Mouse (Mus musculus) kidney, adult 2 months (tissue): ENCODE measurements around the gene Gm49318. TPM values are rescaled to one million over a fixed set of nuclear protein-coding genes. Genes with fewer than 3 reads are reported as not detected.
A peak's percentile ranks its signal among the peaks of the same experiment; 100 is the strongest.

Experiments used
- DNase-seq: peaks from one replicate; pipeline ENCODE4 v3.0.0; 2021
- H3K27ac ChIP-seq: fragments of 200-500 bp; 2 replicates; pipeline ENCODE4 v1.5.1; 2012; ENCODE audit warnings: low read depth, low read length, control low read depth, inconsistent platforms; ENCODE audit not compliant: insufficient read depth
- H3K27me3 ChIP-seq: fragments of 200-500 bp; replicated peaks from 2 replicates; pipeline ENCODE4 v1.6.1; 2012; ENCODE audit warnings: mild to moderate bottlenecking, moderate library complexity, low read length, inconsistent platforms; ENCODE audit not compliant: control insufficient read depth, insufficient read depth
- H3K36me3 ChIP-seq: fragments of 200-500 bp; 2 replicates; pipeline ENCODE4 v1.6.1; 2012; ENCODE audit warnings: mild to moderate bottlenecking, moderate library complexity, low read length, inconsistent platforms; ENCODE audit not compliant: control insufficient read depth, insufficient read depth
- H3K4me1 ChIP-seq: fragments of 200-500 bp; 2 replicates; pipeline ENCODE4 v1.6.1; 2011; ENCODE audit warnings: low read length; ENCODE audit not compliant: control insufficient read depth, insufficient read depth
- H3K4me3 ChIP-seq: fragments of 200-500 bp; 2 replicates; pipeline ENCODE4 v1.5.1; 2011; ENCODE audit warnings: mild to moderate bottlenecking, low read depth, low read length, control low read depth; ENCODE audit not compliant: insufficient read depth
- CTCF ChIP-seq: fragments of 200-500 bp; conservative IDR thresholded peaks from 2 replicates; pipeline ENCODE4 v1.5.1; 2011; ENCODE audit warnings: low read depth, mild to moderate bottlenecking, control low read depth, low read length, moderate library complexity, mixed read lengths; ENCODE audit not compliant: insufficient read depth, insufficient read length
- POLR2A ChIP-seq: fragments of 200-500 bp; IDR thresholded peaks from one replicate; pipeline ENCODE4 v1.6.1; 2011; ENCODE audit warnings: low read depth, low read length, control low read depth
- WGBS: fragments of 180-500 bp; shearing (Covaris S2); methylation state at CpG from one replicate; pipeline ENCODE4 v1.1.7; 2018; 5-methylcytosine and 5-hydroxymethylcytosine counted together
- polyA plus RNA-seq: library from polyadenylated mRNA; depleted of rRNA; stranded (reverse); fragments of >200 nt; gene quantifications from 2 replicates; pipeline ENCODE4 v1.2.3, GENCODE M21; 2012

Gene Gm49318
- polyA plus RNA-seq, 1 experiment = not detected

GRCm38 (mm10) chr9:22050351-22050889, 20.6 kb downstream of the Gm49318 start:
- H3K27me3 ChIP-seq = peaks cover 4% of the 10 kb centered on the region

GRCm38 (mm10) chr9:22049721-22050270, 21.3 kb downstream of the Gm49318 start:
- peaks cover 4% of the 10 kb centered on the region for H3K27me3 ChIP-seq
- no peak overlapping the region for H3K27ac ChIP-seq
- no peaks in the 10 kb centered on the region for H3K36me3 ChIP-seq
- TF ChIP-seq CTCF (no peak), POLR2A (no peak)
- DNase-seq = no peak
- H3K4me3 ChIP-seq = no peak overlapping the region
- 74% methylated on average over 4 of the region's 4 CpGs for WGBS
- no peaks in the 10 kb centered on the region for H3K4me1 ChIP-seq

More at GRCm38 (mm10) chr9:22050351-22050889, 20.6 kb downstream of the Gm49318 start:
- Histone ChIP-seq H3K4me1 (no peaks in the 10 kb centered on the region), H3K36me3 (no peaks in the 10 kb centered on the region), H3K27ac (no peak overlapping the region), H3K4me3 (0 out of 2 replicates have a peak overlapping the region, but pooled peaks have one; percentile 7)
- DNase-seq = peak; percentile 63
- no peak for TF ChIP-seq POLR2A
- no peak for TF ChIP-seq CTCF
- WGBS = 3% methylated on average over 42 of the region's 43 CpGs

GRCm38 (mm10) chr9:22049315-22049714, 21.7 kb downstream of the Gm49318 start:
- WGBS = 83% methylated on average over 11 of the region's 11 CpGs
- H3K27ac ChIP-seq = no peak overlapping the region
- peaks cover 4% of the 10 kb centered on the region for H3K27me3 ChIP-seq
- no peak overlapping the region for H3K4me3 ChIP-seq
- no peaks in the 10 kb centered on the region for H3K36me3 ChIP-seq
- no peaks in the 10 kb centered on the region for H3K4me1 ChIP-seq
- no peak for DNase-seq
- TF ChIP-seq CTCF (no peak), POLR2A (no peak)

- Histone ChIP-seq H3K4me3 (no peak overlapping the region), H3K36me3 (no peaks in the 10 kb centered on the region), H3K27me3 (peaks cover 4% of the 10 kb centered on the region), H3K4me1 (no peaks in the 10 kb centered on the region), H3K27ac (no peak overlapping the region)
- DNase-seq = no peak
- no peak for TF ChIP-seq CTCF
- no peak for TF ChIP-seq POLR2A
- WGBS = 48% methylated on average over 9 of the region's 9 CpGs
These were observed 23.7 kb downstream of the Gm49318 start for GRCm38 (mm10) chr9:22047329-22047728.

- no peaks in the 10 kb centered on the region for H3K27me3 ChIP-seq
- no peak for DNase-seq
- H3K36me3 ChIP-seq = no peaks in the 10 kb centered on the region
- TF ChIP-seq CTCF (no peak), POLR2A (no peak)
- H3K4me1 ChIP-seq = no peaks in the 10 kb centered on the region
- no peak overlapping the region for H3K27ac ChIP-seq
- WGBS = 48% methylated on average over 2 of the region's 2 CpGs
- H3K4me3 ChIP-seq = no peak overlapping the region
These were observed 29.2 kb downstream of the Gm49318 start for GRCm38 (mm10) chr9:22041832-22042231.

GRCm38 (mm10) chr9:22037826-22038225, 33.2 kb downstream of the Gm49318 start:
- H3K4me1 ChIP-seq = no peaks in the 10 kb centered on the region
- peak; percentile 41 for DNase-seq
- no peaks in the 10 kb centered on the region for H3K36me3 ChIP-seq
- H3K27ac ChIP-seq = no peak overlapping the region
- no peak overlapping the region for H3K4me3 ChIP-seq
- H3K27me3 ChIP-seq = no peaks in the 10 kb centered on the region
- no peak for TF ChIP-seq POLR2A
- TF ChIP-seq CTCF = no peak
- 57% methylated on average over 10 of the region's 10 CpGs for WGBS

GRCm38 (mm10) chr9:22035300-22036044, 35.6 kb downstream of the Gm49318 start:
- H3K27me3 ChIP-seq = no peaks in the 10 kb centered on the region
- TF ChIP-seq POLR2A = no peak
- TF ChIP-seq CTCF = no peak
- no peak overlapping the region for H3K27ac ChIP-seq
- WGBS = 63% methylated on average over 6 of the region's 6 CpGs
- no peaks in the 10 kb centered on the region for H3K36me3 ChIP-seq
- no peaks in the 10 kb centered on the region for H3K4me1 ChIP-seq
- no peak overlapping the region for H3K4me3 ChIP-seq
- no peak for DNase-seq
